Mouse (Mus musculus) stomach, postnatal 0 days (tissue): Measurements from ENCODE around the gene Prdm11.

Source experiments
- CTCF ChIP-seq: IDR thresholded peaks from 2 replicates; pipeline ENCODE4 v1.5.1; 2016; ENCODE audit warnings: antibody characterized with exemption, low read depth, mild to moderate bottlenecking, moderate library complexity
- EP300 ChIP-seq: optimal IDR thresholded peaks from 2 replicates; pipeline ENCODE3; 2016; ENCODE audit warnings: antibody characterized with exemption

GRCm38 (mm10) chr2:93024431-93024830 is 21.5 kb downstream of the Prdm11 start:
- no peak for TF ChIP-seq CTCF
- no peak for TF ChIP-seq EP300
